Mouse (Mus musculus) forebrain, embryonic 12.5 days (tissue): ENCODE results near the gene Dtnbp1. TPM values are rescaled to one million over a fixed set of nuclear protein-coding genes. Genes with fewer than 3 reads are reported as not detected.

Source experiments
- ATAC-seq: fragments of 200-750 bp; cut with Nextera tagmentation; 2 replicates; pipeline ENCODE4 v1.8.0; 2017; ENCODE audit warnings: moderate TSS enrichment; ENCODE audit not compliant: low FRiP score
- H3K27ac ChIP-seq: fragments of 300-500 bp; sonication (generic); 2 replicates; pipeline ENCODE4 v1.5.1; 2016; ENCODE audit warnings: mild to moderate bottlenecking
- H3K27me3 ChIP-seq: fragments of 300-500 bp; sonication (generic); 2 replicates; pipeline ENCODE4 v1.6.1; 2016; ENCODE audit warnings: mild to moderate bottlenecking
- H3K36me3 ChIP-seq: fragments of 300-500 bp; sonication (generic); replicated peaks from 2 replicates; pipeline ENCODE4 v1.6.1; 2016; ENCODE audit warnings: mild to moderate bottlenecking
- H3K4me1 ChIP-seq: fragments of 300-500 bp; sonication (generic); 2 replicates; pipeline ENCODE4 v1.6.1; 2016
- H3K4me2 ChIP-seq: fragments of 300-500 bp; sonication (generic); 2 replicates; pipeline ENCODE4 v1.6.1; 2016; ENCODE audit warnings: mild to moderate bottlenecking, moderate library complexity
- H3K4me3 ChIP-seq: fragments of 300-500 bp; sonication (generic); replicated peaks from 2 replicates; pipeline ENCODE4 v1.5.1; 2016; ENCODE audit warnings: mild to moderate bottlenecking
- H3K9ac ChIP-seq: fragments of 300-500 bp; sonication (generic); 2 replicates; pipeline ENCODE4 v1.6.1; 2016; ENCODE audit warnings: mild to moderate bottlenecking
- H3K9me3 ChIP-seq: fragments of 300-500 bp; sonication (generic); 2 replicates; pipeline ENCODE4 v1.6.1; 2016
- WGBS: fragments of 180-500 bp; shearing (Covaris S2); methylation state at CpG from one replicate; pipeline ENCODE4 v1.1.7; 2016; 5-methylcytosine and 5-hydroxymethylcytosine counted together
- polyA plus RNA-seq: library from polyadenylated mRNA; unstranded; fragments of >200 nt; fragmentation: Nextera tagmentation; extraction: Ambion mirVana; gene quantifications from 2 replicates; pipeline ENCODE4 v1.2.1, GENCODE M21; 2016

Dtnbp1 gene
- polyA plus RNA-seq, 1 experiment from 2014 or later: 86.7 TPM

- no peak overlapping the region for H3K4me2 ChIP-seq
- peaks cover 13% of the 10 kb centered on the region; the same call in 1 of the 2 replicates for H3K4me1 ChIP-seq
- ATAC-seq: no peak
- WGBS: 84% methylated on average over 2 of the region's 2 CpGs
- peaks cover 92% of the 10 kb centered on the region for H3K36me3 ChIP-seq
- H3K9ac ChIP-seq: no peak overlapping the region
- no peak overlapping the region for H3K27ac ChIP-seq
- H3K4me3 ChIP-seq: no peak overlapping the region
- no peaks in the 10 kb centered on the region for H3K9me3 ChIP-seq
- no peaks in the 10 kb centered on the region for H3K27me3 ChIP-seq
Measured at GRCm38 (mm10) chr13:44912851-44913250, 89.1 kb downstream of the Dtnbp1 start.

- Histone ChIP-seq H3K4me3 (no peak overlapping the region), H3K9me3 (no peaks in the 10 kb centered on the region), H3K9ac (no peak overlapping the region), H3K36me3 (peaks cover 77% of the 10 kb centered on the region), H3K27me3 (no peaks in the 10 kb centered on the region), H3K4me1 (peaks cover 22% of the 10 kb centered on the region; the same call in 1 of the 2 replicates), H3K4me2 (no peak overlapping the region), H3K27ac (peak overlapping the region; percentile 79; the same call in 1 of the 2 replicates)
- no peak for ATAC-seq
- WGBS: 0% methylated on average over 1 of the region's 1 CpGs
Measured at GRCm38 (mm10) chr13:44908790-44909189, 93.2 kb downstream of the Dtnbp1 start.

GRCm38 (mm10) chr13:44907702-44908101 lies 94.2 kb downstream of the Dtnbp1 start:
- H3K4me1 ChIP-seq: peaks cover 19% of the 10 kb centered on the region; the same call in 1 of the 2 replicates
- peak overlapping the region; percentile 79 for H3K27ac ChIP-seq
- no peaks in the 10 kb centered on the region for H3K9me3 ChIP-seq
- peaks cover 74% of the 10 kb centered on the region for H3K36me3 ChIP-seq
- 41% methylated on average over 6 of the region's 6 CpGs for WGBS
- ATAC-seq: peak; percentile 82
- no peak overlapping the region for H3K4me2 ChIP-seq
- H3K9ac ChIP-seq: no peak overlapping the region
- no peak overlapping the region for H3K4me3 ChIP-seq
- no peaks in the 10 kb centered on the region for H3K27me3 ChIP-seq

- peaks cover 71% of the 10 kb centered on the region for H3K36me3 ChIP-seq
- 92% methylated on average over 11 of the region's 11 CpGs for WGBS
- no peaks in the 10 kb centered on the region for H3K9me3 ChIP-seq
- H3K4me1 ChIP-seq: peaks cover 19% of the 10 kb centered on the region; the same call in 1 of the 2 replicates
- H3K4me3 ChIP-seq: no peak overlapping the region
- ATAC-seq: no peak
- no peak overlapping the region for H3K27ac ChIP-seq
- no peak overlapping the region for H3K9ac ChIP-seq
- no peak overlapping the region for H3K4me2 ChIP-seq
- no peaks in the 10 kb centered on the region for H3K27me3 ChIP-seq
Measured at GRCm38 (mm10) chr13:44906141-44906540, 95.8 kb downstream of the Dtnbp1 start.

GRCm38 (mm10) chr13:44904271-44904670 lies 97.7 kb downstream of the Dtnbp1 start:
- no peaks in the 10 kb centered on the region for H3K9me3 ChIP-seq
- H3K4me3 ChIP-seq: no peak overlapping the region
- no peak for ATAC-seq
- H3K27me3 ChIP-seq: no peaks in the 10 kb centered on the region
- no peak overlapping the region for H3K27ac ChIP-seq
- no peak overlapping the region for H3K9ac ChIP-seq
- 71% methylated on average over 1 of the region's 1 CpGs for WGBS
- H3K36me3 ChIP-seq: peaks cover 53% of the 10 kb centered on the region
- peaks cover 19% of the 10 kb centered on the region; the same call in 1 of the 2 replicates for H3K4me1 ChIP-seq
- H3K4me2 ChIP-seq: no peak overlapping the region

GRCm38 (mm10) chr13:44903416-44903815 lies 98.5 kb downstream of the Dtnbp1 start:
- Histone ChIP-seq H3K9me3 (no peaks in the 10 kb centered on the region), H3K36me3 (peaks cover 56% of the 10 kb centered on the region)
- no peak for ATAC-seq

GRCm38 (mm10) chr13:44902299-44902698 lies 99.6 kb downstream of the Dtnbp1 start:
- peaks cover 4% of the 10 kb centered on the region; the same call in 1 of the 2 replicates for H3K4me1 ChIP-seq
- 96% methylated on average over 6 of the region's 6 CpGs for WGBS
- no peak for ATAC-seq

More at GRCm38 (mm10) chr13:44903416-44903815, 98.5 kb downstream of the Dtnbp1 start:
- H3K4me1 ChIP-seq: peaks cover 15% of the 10 kb centered on the region; the same call in 1 of the 2 replicates
- no peaks in the 10 kb centered on the region for H3K27me3 ChIP-seq
- no peak overlapping the region for H3K4me3 ChIP-seq
- no peak overlapping the region for H3K27ac ChIP-seq
- H3K4me2 ChIP-seq: no peak overlapping the region
- no peak overlapping the region for H3K9ac ChIP-seq

GRCm38 (mm10) chr13:44896211-44896610 lies 105.7 kb downstream of the Dtnbp1 start:
- 94% methylated on average over 12 of the region's 12 CpGs for WGBS

More at GRCm38 (mm10) chr13:44902299-44902698, 99.6 kb downstream of the Dtnbp1 start:
- H3K36me3 ChIP-seq: peaks cover 58% of the 10 kb centered on the region
- H3K9ac ChIP-seq: no peak overlapping the region
- H3K9me3 ChIP-seq: no peaks in the 10 kb centered on the region
- no peak overlapping the region for H3K27ac ChIP-seq
- H3K4me3 ChIP-seq: no peak overlapping the region
- H3K27me3 ChIP-seq: no peaks in the 10 kb centered on the region
- H3K4me2 ChIP-seq: no peak overlapping the region

GRCm38 (mm10) chr13:44891813-44892730 lies 109.9 kb downstream of the Dtnbp1 start:
- Histone ChIP-seq H3K4me2 (no peak overlapping the region), H3K4me1 (peaks cover 20% of the 10 kb centered on the region), H3K36me3 (peaks cover 10% of the 10 kb centered on the region), H3K4me3 (no peak overlapping the region), H3K27ac (peak overlapping the region; percentile 56), H3K27me3 (peaks cover 7% of the 10 kb centered on the region; the same call in 1 of the 2 replicates), H3K9me3 (no peaks in the 10 kb centered on the region), H3K9ac (no peak overlapping the region)
- peak; percentile 86; the same call in 1 of the 2 replicates for ATAC-seq
- 17% methylated on average over 5 of the region's 5 CpGs for WGBS

More at GRCm38 (mm10) chr13:44896211-44896610, 105.7 kb downstream of the Dtnbp1 start:
- Histone ChIP-seq H3K27me3 (no peaks in the 10 kb centered on the region), H3K4me1 (peaks cover 10% of the 10 kb centered on the region; the same call in 1 of the 2 replicates), H3K36me3 (peaks cover 33% of the 10 kb centered on the region), H3K9ac (no peak overlapping the region), H3K9me3 (no peaks in the 10 kb centered on the region), H3K4me3 (no peak overlapping the region), H3K27ac (no peak overlapping the region), H3K4me2 (no peak overlapping the region)
- ATAC-seq: no peak

GRCm38 (mm10) chr13:44890612-44891011 lies 111.3 kb downstream of the Dtnbp1 start:
- H3K4me3 ChIP-seq: no peak overlapping the region
- ATAC-seq: no peak
- H3K9me3 ChIP-seq: no peaks in the 10 kb centered on the region
- 44% methylated on average over 2 of the region's 2 CpGs for WGBS
- peaks cover 7% of the 10 kb centered on the region; the same call in 1 of the 2 replicates for H3K27me3 ChIP-seq
- no peaks in the 10 kb centered on the region; the same call in 1 of the 2 replicates for H3K36me3 ChIP-seq
- no peak overlapping the region for H3K27ac ChIP-seq
- H3K4me1 ChIP-seq: peaks cover 20% of the 10 kb centered on the region
- no peak overlapping the region; the same call in 1 of the 2 replicates for H3K4me2 ChIP-seq
- H3K9ac ChIP-seq: no peak overlapping the region

- H3K4me1 ChIP-seq: peaks cover 10% of the 10 kb centered on the region
- H3K4me2 ChIP-seq: no peak overlapping the region
- H3K27ac ChIP-seq: no peak overlapping the region
- H3K27me3 ChIP-seq: peaks cover 7% of the 10 kb centered on the region; the same call in 1 of the 2 replicates
- 93% methylated on average over 2 of the region's 2 CpGs for WGBS
- H3K4me3 ChIP-seq: no peak overlapping the region
- no peaks in the 10 kb centered on the region for H3K9me3 ChIP-seq
- no peak overlapping the region for H3K9ac ChIP-seq
- no peaks in the 10 kb centered on the region; the same call in 1 of the 2 replicates for H3K36me3 ChIP-seq
- no peak for ATAC-seq
Measured at GRCm38 (mm10) chr13:44886221-44886620, 115.7 kb downstream of the Dtnbp1 start.

- ATAC-seq: no peak
- 78% methylated on average over 4 of the region's 4 CpGs for WGBS
Measured at GRCm38 (mm10) chr13:44881001-44881400, 120.9 kb downstream of the Dtnbp1 start.

More at GRCm38 (mm10) chr13:44881001-44881400, 120.9 kb downstream of the Dtnbp1 start:
- Histone ChIP-seq H3K27me3 (no peaks in the 10 kb centered on the region), H3K4me3 (no peak overlapping the region), H3K4me2 (no peak overlapping the region), H3K27ac (no peak overlapping the region), H3K36me3 (no peaks in the 10 kb centered on the region), H3K4me1 (peaks cover 33% of the 10 kb centered on the region), H3K9me3 (no peaks in the 10 kb centered on the region), H3K9ac (no peak overlapping the region)
